Mouse (Mus musculus): ENCODE results near the gene Lmtk2. TPM values are rescaled to one million over a fixed set of nuclear protein-coding genes. Genes with fewer than 3 reads are reported as not detected.

The Lmtk2 gene
- 10 to 100 TPM; 12.5 to 13.8 TPM for total RNA-seq (2021)
- long read RNA-seq, experiment 1, full-length matches to known transcripts = 2 of 6 reads
- long read RNA-seq, experiment 1, partial matches to known transcripts = 3 of 6 reads
- long read RNA-seq, experiment 1, other reads (novel, unspliced or antisense) = 1 of 6 reads
- long read RNA-seq, experiment 2, partial matches to known transcripts = 2 of 3 reads
- long read RNA-seq, experiment 2, other reads (novel, unspliced or antisense) = 1 of 3 reads

GRCm38 (mm10) chr5:144100149-144100935 lies at the start of gene Lmtk2:
TSS of gene Lmtk2 (plus strand) at chr5:144100436.
- DNase-seq = peak; percentile 97

GRCm38 (mm10) chr5:144051268-144051667 lies 49.0 kb upstream of the Lmtk2 start:
- DNase-seq = no peak

DNA sequence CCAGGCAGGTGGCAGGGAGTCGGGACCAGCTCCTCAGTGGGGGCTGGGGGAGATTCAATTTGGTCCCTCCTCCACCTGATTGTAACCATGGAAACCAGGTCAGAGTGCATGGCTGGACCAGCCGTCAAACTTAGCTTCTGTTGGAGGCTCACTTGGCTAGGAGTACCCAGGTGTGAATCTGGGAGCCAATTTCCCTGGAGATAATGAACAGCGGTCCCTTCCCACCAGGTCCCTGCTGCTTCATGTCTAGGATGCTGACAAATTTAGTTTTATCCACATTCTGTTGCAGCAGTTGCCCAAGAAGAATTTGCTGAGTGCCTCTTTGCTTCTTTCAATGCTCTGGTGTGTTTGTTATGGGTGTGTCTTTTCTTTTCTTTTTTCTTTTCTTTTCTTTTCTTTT lies 46.8 kb upstream of the Lmtk2 start:
- no peak for DNase-seq

DNA sequence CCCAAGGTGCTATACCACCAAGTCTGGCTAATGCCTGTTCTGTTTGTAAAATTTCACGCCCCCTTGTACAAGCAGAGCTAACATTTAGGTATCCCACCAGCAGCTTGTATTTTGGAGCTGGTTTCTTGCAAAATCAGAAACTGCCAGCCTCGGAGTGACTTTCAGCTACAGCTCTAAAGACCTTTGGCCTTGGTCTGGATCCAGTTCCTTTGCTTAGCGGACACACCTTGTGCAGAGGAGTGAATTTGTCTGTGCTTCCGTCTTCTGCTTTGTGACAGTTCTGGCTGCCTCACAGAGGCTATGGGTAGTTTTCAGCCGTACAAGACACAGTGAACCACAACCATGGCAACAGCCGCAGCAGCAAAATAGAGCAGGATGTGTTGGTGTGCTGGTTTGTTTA lies 45.9 kb upstream of the Lmtk2 start:
- no peak for DNase-seq

- no peak for DNase-seq
Observed at GRCm38 (mm10) chr5:144064093-144064492, 36.1 kb upstream of the Lmtk2 start.

- no peak for DNase-seq
Observed at GRCm38 (mm10) chr5:144066036-144066435, 34.2 kb upstream of the Lmtk2 start.

GRCm38 (mm10) chr5:144070064-144070463 lies 30.2 kb upstream of the Lmtk2 start:
- DNase-seq = no peak

DNA sequence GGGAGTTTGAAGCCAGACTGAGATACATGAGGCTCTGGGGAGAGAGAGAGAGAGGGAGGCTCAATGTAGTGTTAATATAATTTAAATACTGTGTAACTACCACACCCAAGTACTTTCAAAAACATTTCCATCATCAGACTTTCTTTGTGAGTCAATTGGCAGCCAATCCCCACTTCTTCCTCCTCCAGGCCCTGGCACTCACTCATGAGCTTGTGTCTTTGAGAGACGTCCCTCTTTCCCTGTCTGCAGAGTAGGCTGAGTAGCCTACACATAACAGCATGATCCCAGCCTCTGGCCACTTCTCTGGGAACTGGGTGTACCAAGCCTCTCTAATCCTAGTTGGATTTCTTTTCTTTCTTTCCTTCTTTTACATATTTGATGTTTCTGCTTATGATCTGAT lies 29.0 kb upstream of the Lmtk2 start:
- DNase-seq = no peak

DNA sequence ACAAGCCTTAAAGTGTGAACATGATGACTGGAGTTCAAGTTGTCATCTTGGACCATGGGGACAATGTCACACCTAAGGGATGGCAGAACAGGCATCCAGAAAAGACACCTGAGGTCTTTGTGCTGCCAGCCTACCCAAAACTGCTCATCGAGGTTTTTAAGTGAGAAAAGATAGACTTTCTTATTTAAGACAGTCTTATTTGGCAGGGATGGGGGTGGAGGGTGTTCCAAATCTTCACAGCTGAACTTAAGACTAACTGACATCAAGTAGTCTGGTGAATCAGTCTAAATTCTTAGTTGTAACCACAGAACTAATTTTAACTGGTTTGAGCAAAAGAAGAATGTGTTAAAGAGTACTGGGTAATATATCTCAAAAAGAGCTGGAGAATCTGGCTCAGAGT lies 22.7 kb upstream of the Lmtk2 start:
- no peak for DNase-seq

DNA sequence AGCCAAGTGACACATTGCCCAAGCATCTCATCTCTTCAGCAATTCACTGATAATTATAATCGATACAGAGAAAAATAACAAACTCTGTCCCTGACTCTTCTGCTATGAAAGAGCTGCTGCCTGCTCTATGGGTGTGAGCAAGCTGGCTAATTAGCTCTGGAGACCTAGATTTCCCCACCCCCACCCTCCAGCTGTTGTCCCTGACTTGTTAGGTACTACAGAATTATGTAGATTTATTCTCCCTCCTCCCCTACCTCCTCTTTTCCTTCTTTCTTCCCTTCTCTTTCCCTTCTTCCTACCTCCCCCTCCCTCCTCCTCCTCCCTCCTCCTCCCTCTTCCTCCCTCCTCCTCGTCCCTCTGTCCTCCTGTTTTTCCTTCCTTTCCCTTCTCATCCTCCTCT lies 19.4 kb upstream of the Lmtk2 start:
- DNase-seq = no peak

- no peak for DNase-seq
Observed at GRCm38 (mm10) chr5:144082006-144082405, 18.2 kb upstream of the Lmtk2 start.

DNA sequence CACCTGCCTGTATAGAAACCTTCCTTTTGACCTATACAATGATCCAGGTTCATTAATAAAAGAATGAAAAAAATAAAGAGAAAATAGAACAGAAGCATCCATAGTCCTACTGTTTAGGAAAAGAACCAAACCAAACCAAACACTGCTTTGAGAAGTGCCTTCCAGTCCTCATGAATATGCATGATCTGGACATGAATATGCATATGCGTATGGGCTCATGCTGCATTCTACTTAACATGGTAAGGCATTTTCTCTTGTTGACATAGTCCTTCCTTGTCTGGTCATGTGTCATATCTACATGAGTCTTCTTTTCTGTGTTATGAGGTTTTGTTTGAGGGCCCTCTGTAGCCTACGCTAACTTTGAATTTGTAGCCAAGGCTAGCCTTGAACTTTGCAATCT lies 16.7 kb upstream of the Lmtk2 start:
- no peak for DNase-seq

DNA sequence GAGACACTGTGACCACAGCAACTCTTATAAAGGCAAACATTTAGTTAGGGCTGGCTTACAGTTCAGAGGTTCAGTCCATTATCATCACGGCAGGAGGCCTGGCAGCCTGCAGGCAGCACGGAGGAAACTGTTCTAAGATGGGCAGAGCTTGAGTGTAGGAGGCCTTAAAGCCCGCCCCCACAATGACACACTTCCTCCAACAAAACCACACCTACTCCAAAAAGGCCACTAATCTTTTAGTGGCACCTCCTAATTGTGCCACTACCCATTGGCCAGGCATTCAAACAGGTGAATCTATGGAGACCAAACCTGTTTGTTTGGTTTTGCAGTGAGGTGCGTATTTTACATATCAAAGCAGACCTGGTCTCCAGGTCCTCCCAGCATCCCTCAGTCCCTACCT lies 16.0 kb upstream of the Lmtk2 start:
- no peak for DNase-seq

- DNase-seq = no peak
Observed at GRCm38 (mm10) chr5:144085696-144086095, 14.5 kb upstream of the Lmtk2 start.

DNA sequence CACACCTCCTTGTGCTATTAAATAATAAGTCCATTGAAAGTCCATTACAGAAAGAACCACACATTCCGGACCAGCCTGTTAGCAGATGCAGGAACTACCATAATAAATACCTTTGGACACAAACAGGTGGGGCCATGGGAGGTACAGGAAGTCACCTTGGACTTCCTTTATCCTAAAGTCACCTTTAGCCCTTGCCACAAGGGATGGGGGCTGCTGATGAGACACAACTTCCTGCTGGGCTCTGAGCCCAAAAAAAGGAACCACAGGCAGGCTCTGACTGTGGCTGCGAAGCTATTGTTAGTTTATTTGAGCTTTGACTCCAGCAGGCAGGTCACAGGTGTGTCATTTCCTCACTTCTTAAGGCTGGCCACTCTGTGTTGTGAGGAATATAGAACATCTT lies 13.7 kb upstream of the Lmtk2 start:
- no peak for DNase-seq

DNA sequence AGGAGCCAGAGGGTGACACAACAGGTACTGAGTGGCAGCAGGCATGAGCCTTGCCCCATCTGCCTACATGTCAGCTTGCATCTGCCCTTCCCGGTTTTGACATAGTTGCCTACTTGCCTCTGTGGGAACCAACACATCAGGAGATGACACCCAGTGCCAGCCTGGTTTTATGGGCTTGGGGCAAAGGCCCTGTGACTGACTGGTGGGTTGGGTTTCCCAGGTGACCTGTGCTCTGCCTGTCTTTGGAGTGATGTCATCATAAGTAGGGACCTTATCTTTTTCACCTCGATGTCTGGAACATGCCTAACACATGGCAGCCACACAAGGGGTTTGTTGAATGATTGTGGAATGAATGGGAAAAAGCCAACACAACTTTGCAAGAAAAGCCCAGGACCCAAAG lies 11.9 kb upstream of the Lmtk2 start:
- no peak for DNase-seq

GRCm38 (mm10) chr5:144095461-144095970 lies 4.7 kb upstream of the Lmtk2 start:
- DNase-seq = no peak

DNA sequence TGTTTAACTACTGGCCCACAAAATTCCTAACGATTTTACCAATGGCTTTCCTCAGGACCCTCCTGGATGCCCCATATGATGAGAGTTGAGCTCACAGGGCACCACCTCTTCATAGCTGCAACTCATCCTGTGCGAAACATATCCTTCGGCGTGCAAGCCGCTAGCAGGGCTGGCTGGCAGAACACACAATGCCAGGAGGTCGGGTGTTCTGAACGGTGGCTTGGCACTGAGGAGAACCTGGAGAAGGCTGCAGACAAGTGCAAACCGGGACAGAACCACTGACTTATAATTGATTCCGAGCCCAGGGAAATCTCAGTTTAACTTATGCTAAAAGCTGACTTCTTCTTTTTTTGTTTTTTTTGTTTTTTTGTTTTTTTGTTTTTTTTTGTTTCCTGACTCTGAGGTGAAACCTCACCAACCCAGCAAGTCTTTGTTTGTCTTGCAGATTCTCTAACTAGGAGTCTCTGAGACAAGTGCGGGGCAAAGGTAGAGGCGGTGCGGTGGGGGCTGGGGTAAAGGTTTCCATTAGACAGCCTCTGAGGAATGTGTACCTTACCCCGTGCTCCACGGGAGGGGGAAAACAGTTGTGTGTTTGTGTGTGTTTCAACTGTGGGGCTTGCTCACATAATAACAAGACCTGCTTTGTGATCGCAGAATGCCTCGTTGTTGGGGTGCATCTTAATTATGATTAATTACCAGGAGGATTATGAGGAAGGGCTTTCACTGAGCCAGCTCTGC lies 2.2 kb upstream of the Lmtk2 start:
- DNase-seq = no peak

GRCm38 (mm10) chr5:144098640-144098929 lies 1.7 kb upstream of the Lmtk2 start:
- no peak for DNase-seq

GRCm38 (mm10) chr5:144100948-144101347 lies 712 bp downstream of the Lmtk2 start:
- no peak for DNase-seq

- DNase-seq = no peak
Observed at GRCm38 (mm10) chr5:144105070-144105469, 4.8 kb downstream of the Lmtk2 start.

DNA sequence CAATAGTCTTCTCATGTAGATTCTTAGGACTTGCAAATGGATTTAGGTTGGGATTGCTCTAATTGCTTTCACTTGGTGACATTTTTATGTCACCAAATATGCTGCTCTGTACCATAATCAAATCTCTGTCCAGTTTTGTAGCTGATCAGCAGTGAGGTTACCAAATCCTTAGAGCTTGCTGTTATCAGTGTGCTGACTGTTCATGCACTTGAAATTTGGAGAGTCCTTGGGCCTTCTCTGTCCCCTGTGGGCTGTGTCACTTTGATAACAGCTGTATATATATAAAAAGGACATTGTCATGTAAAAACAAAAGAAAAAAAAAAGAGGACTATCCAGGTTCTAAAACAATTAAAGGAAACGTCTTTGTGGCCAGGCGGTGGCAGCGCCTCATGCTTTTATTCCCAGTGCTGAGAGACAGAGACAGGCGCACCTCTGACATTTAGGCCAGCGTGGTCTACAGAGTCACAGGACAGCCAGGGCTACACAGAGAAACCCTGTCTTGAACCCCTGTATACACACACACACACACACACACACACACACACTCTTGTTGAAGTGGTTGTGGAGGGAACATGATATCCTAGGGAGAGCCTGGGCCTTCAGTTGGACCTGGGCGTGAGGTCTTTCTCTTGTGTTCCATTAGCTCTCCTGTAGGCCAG lies 5.4 kb downstream of the Lmtk2 start:
- DNase-seq = no peak

DNA sequence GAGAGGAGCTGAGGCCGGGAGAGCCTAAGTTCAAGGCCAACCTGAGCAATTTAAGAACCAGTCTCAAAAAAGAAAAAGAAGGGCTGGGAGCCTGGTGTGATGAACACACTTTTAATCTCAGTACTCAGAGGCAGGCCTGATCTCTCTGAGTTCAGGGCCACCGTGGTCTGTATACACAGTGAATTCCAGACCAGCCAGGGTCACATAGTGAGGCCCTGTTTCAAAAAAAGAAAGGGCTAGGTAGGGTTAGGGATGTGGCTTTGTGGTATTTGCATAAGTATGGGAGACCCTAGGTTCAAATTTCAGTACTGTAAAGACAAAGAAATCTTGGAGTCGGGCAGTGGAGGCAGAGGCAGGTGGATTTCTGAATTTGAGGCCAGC lies 5.9 kb downstream of the Lmtk2 start:
- DNase-seq = no peak
